Mouse (Mus musculus): Measurements from ENCODE around the gene Krtap27-1. TPM values are rescaled to one million over a fixed set of nuclear protein-coding genes. Genes with fewer than 3 reads are reported as not detected.

Krtap27-1 gene
- polyA plus RNA-seq, 1 experiment from 2014 or later, result not detected

DNA sequence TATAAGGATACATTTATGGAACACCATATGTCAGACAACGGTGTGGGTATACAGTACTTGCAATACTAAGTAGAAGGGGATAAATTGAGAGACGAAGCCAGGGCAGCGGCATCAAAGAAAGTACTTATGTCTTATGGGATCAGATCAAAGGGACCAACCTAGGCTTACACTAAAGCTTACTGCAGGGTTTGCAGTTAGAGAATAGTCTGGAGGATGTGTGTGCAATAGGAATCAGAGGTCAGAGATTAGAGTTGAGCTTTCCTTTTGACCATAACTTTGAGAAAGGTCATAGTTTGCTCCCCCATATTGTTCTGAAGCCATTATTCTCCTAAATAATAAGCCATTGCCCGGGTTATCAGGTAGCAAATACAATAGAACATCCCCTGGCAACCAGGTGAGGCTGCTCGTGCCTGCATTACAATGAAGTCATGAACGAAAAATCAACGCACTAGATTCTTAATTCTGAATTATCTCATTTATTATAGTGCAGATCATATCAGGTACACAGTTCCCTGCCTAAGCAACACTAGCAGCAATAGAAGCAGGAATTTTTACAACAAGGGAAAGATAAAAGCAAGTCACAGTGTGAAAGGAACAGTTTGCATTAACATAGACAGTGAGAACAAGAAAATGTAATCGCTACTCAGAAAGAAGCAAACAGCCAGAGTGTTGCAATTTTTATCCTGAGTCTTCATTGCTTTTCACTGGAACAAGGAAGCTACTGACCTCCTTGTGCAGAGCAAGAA is 24.9 kb downstream of the Krtap27-1 start:
- no peak for TF ChIP-seq CTCF (IDR thresholded peaks at IDR 0.05; ENCODE audit: low read depth)
- no peak overlapping the region for H3K4me3 ChIP-seq (ENCODE audit: low read depth, low read length)
- ATAC-seq (ENCODE audit: insufficient read depth) (no peak), DNase-seq (no peak)
- no peaks in the 10 kb centered on the region for H3K27me3 ChIP-seq (ENCODE audit: insufficient read depth, low read length)
- no peaks in the 10 kb centered on the region for H3K36me3 ChIP-seq (ENCODE audit: insufficient read depth)
- WGBS, result 69% methylated on average over 8 of the region's 8 CpGs
- no peak overlapping the region for H3K4me2 ChIP-seq
- no peak overlapping the region for H3K27ac ChIP-seq (ENCODE audit: low read depth)
- H3K9ac ChIP-seq, result no peak overlapping the region
- H3K4me1 ChIP-seq (ENCODE audit: insufficient read depth), result no peaks in the 10 kb centered on the region
- H3K9me3 ChIP-seq (ENCODE audit: low read depth, low read length), result no peaks in the 10 kb centered on the region

- H3K9ac ChIP-seq, result no peak overlapping the region
- DNase-seq, result no peak
- no peaks in the 10 kb centered on the region for H3K9me3 ChIP-seq (ENCODE audit: low read depth, low read length)
- H3K36me3 ChIP-seq (ENCODE audit: insufficient read depth), result no peaks in the 10 kb centered on the region
- no peaks in the 10 kb centered on the region for H3K27me3 ChIP-seq (ENCODE audit: insufficient read depth, low read length)
- no peak overlapping the region for H3K27ac ChIP-seq (ENCODE audit: low read depth)
- H3K4me2 ChIP-seq, result no peak overlapping the region
- H3K4me1 ChIP-seq (ENCODE audit: insufficient read depth), result no peaks in the 10 kb centered on the region
- 77% methylated on average over 3 of the region's 3 CpGs for WGBS
- H3K4me3 ChIP-seq (ENCODE audit: low read depth, low read length), result no peak overlapping the region
- no peak for TF ChIP-seq CTCF (IDR thresholded peaks at IDR 0.05; ENCODE audit: low read depth)
- ATAC-seq (ENCODE audit: insufficient read depth), result no peak
Observed at GRCm38 (mm10) chr16:88640053-88640452, 31.4 kb downstream of the Krtap27-1 start.

- no peak overlapping the region for H3K9ac ChIP-seq
- H3K36me3 ChIP-seq (ENCODE audit: insufficient read depth), result no peaks in the 10 kb centered on the region
- whole genome bisulfite sequencing, result 36% methylated on average over 4 of the region's 4 CpGs
- H3K4me2 ChIP-seq, result no peak overlapping the region
- ATAC-seq (ENCODE audit: insufficient read depth) (no peak), DNase-seq (peak; percentile 29)
- H3K4me1 ChIP-seq (ENCODE audit: insufficient read depth), result no peaks in the 10 kb centered on the region
- no peak for TF ChIP-seq CTCF (IDR thresholded peaks at IDR 0.05; ENCODE audit: low read depth)
- no peak overlapping the region for H3K4me3 ChIP-seq (ENCODE audit: low read depth, low read length)
- no peak overlapping the region for H3K27ac ChIP-seq (ENCODE audit: low read depth)
- H3K27me3 ChIP-seq (ENCODE audit: insufficient read depth, low read length), result no peaks in the 10 kb centered on the region
- H3K9me3 ChIP-seq (ENCODE audit: low read depth, low read length), result no peaks in the 10 kb centered on the region
Observed at GRCm38 (mm10) chr16:88635142-88635541, 36.3 kb downstream of the Krtap27-1 start.

GRCm38 (mm10) chr16:88631474-88631873 is 40.0 kb downstream of the Krtap27-1 start:
- Histone ChIP-seq H3K4me1 (ENCODE audit: insufficient read depth) (no peaks in the 10 kb centered on the region), H3K4me2 (no peak overlapping the region), H3K27me3 (ENCODE audit: insufficient read depth, low read length) (no peaks in the 10 kb centered on the region), H3K27ac (ENCODE audit: low read depth) (no peak overlapping the region), H3K36me3 (ENCODE audit: insufficient read depth) (no peaks in the 10 kb centered on the region), H3K9me3 (ENCODE audit: low read depth, low read length) (no peaks in the 10 kb centered on the region), H3K4me3 (ENCODE audit: low read depth, low read length) (no peak overlapping the region), H3K9ac (no peak overlapping the region)
- no peak for TF ChIP-seq CTCF (IDR thresholded peaks at IDR 0.05; ENCODE audit: low read depth)
- 35% methylated on average over 4 of the region's 4 CpGs for WGBS
- peak; percentile 12 for DNase-seq
- ATAC-seq (ENCODE audit: insufficient read depth), result no peak

- H3K36me3 ChIP-seq (ENCODE audit: insufficient read depth), result no peaks in the 10 kb centered on the region
- TF ChIP-seq CTCF (IDR thresholded peaks at IDR 0.05; ENCODE audit: low read depth), result no peak
- H3K4me1 ChIP-seq (ENCODE audit: insufficient read depth), result no peaks in the 10 kb centered on the region
- H3K27ac ChIP-seq (ENCODE audit: low read depth), result no peak within 1 kb of the TSS
- H3K9me3 ChIP-seq (ENCODE audit: low read depth, low read length), result no peaks in the 10 kb centered on the region
- H3K4me3 ChIP-seq (ENCODE audit: low read depth, low read length), result no peak within 1 kb of the TSS
- H3K27me3 ChIP-seq (ENCODE audit: insufficient read depth, low read length), result no peaks in the 10 kb centered on the region
- no peak within 1 kb of the TSS for H3K9ac ChIP-seq
- 89% methylated on average over 4 of the region's 4 CpGs for WGBS
- ATAC-seq (ENCODE audit: insufficient read depth) (no peak), DNase-seq (no peak)
- no peak within 1 kb of the TSS for H3K4me2 ChIP-seq
Observed at GRCm38 (mm10) chr16:88627566-88627965, 43.9 kb downstream of the Krtap27-1 start, which contains the start of gene 2310079G19Rik. 2310079G19Rik (minus strand) TSS chr16:88627666.

Other genes starting within 250 kb of the Krtap27-1 start
- gene Cldn17, start 164.7 kb downstream of the Krtap27-1 start, polyA plus RNA-seq (2014; fragmentation: Nextera tagmentation; extraction: Ambion mirVana), result not detected in 2 replicates
- 2.3 and 2.7 TPM in 2 replicates for gene Cldn8, start 108.5 kb downstream of the Krtap27-1 start, polyA plus RNA-seq (2014; fragmentation: Nextera tagmentation; extraction: Ambion mirVana)
- not detected in 2 replicates for gene Krtap24-1, start 59.4 kb downstream of the Krtap27-1 start, polyA plus RNA-seq (2014; fragmentation: Nextera tagmentation; extraction: Ambion mirVana)
- not detected in 2 replicates for gene 2310079G19Rik, start 44.0 kb downstream of the Krtap27-1 start, polyA plus RNA-seq (2014; fragmentation: Nextera tagmentation; extraction: Ambion mirVana)
- gene Krtap26-1, start 23.9 kb downstream of the Krtap27-1 start, polyA plus RNA-seq (2014; fragmentation: Nextera tagmentation; extraction: Ambion mirVana), result not detected in 2 replicates
- gene 2310061N02Rik, start 36.3 kb upstream of the Krtap27-1 start, polyA plus RNA-seq (2014; fragmentation: Nextera tagmentation; extraction: Ambion mirVana), result not detected in 2 replicates
- not detected in 2 replicates for gene Krtap13-1, start 57.2 kb upstream of the Krtap27-1 start, polyA plus RNA-seq (2014; fragmentation: Nextera tagmentation; extraction: Ambion mirVana)
- not detected in 2 replicates for gene Krtap13, start 80.0 kb upstream of the Krtap27-1 start, polyA plus RNA-seq (2014; fragmentation: Nextera tagmentation; extraction: Ambion mirVana)
- gene 2310034C09Rik, start 87.2 kb upstream of the Krtap27-1 start, polyA plus RNA-seq (2014; fragmentation: Nextera tagmentation; extraction: Ambion mirVana), result not detected in 2 replicates
- gene 2310057N15Rik, start 102.5 kb upstream of the Krtap27-1 start, polyA plus RNA-seq (2014; fragmentation: Nextera tagmentation; extraction: Ambion mirVana), result not detected in 2 replicates
- not detected in 2 replicates for gene Gm5965, start 106.2 kb upstream of the Krtap27-1 start, polyA plus RNA-seq (2014; fragmentation: Nextera tagmentation; extraction: Ambion mirVana)
- not detected in 2 replicates for gene Gm20741, start 140.5 kb upstream of the Krtap27-1 start, polyA plus RNA-seq (2014; fragmentation: Nextera tagmentation; extraction: Ambion mirVana)
- not detected in 2 replicates for gene Krtap15, start 148.5 kb upstream of the Krtap27-1 start, polyA plus RNA-seq (2014; fragmentation: Nextera tagmentation; extraction: Ambion mirVana)
- not detected in 2 replicates for gene Krtap14, start 154.5 kb upstream of the Krtap27-1 start, polyA plus RNA-seq (2014; fragmentation: Nextera tagmentation; extraction: Ambion mirVana)
- gene Krtap19-1, start 197.7 kb upstream of the Krtap27-1 start, polyA plus RNA-seq (2014; fragmentation: Nextera tagmentation; extraction: Ambion mirVana), result not detected in 2 replicates
- gene Krtap19-2, start 202.6 kb upstream of the Krtap27-1 start, polyA plus RNA-seq (2014; fragmentation: Nextera tagmentation; extraction: Ambion mirVana), result not detected in 2 replicates
- not detected in 2 replicates for gene Krtap19-3, start 206.4 kb upstream of the Krtap27-1 start, polyA plus RNA-seq (2014; fragmentation: Nextera tagmentation; extraction: Ambion mirVana)
- gene Krtap19-4, start 213.4 kb upstream of the Krtap27-1 start, polyA plus RNA-seq (2014; fragmentation: Nextera tagmentation; extraction: Ambion mirVana), result not detected in 2 replicates
- not detected in 2 replicates for gene Krtap19-5, start 224.8 kb upstream of the Krtap27-1 start, polyA plus RNA-seq (2014; fragmentation: Nextera tagmentation; extraction: Ambion mirVana)

All from lung, embryonic 14.5 days (tissue).